Mouse (Mus musculus) regulatory T cell (primary cell): ENCODE results near the gene Rcor1.

Source experiments
- in situ Hi-C: fragments of 300-600 bp; cut with MboI, MseI; formaldehyde crosslinking; loops from one replicate; pipeline ENCODE4 v1.15.1; 2025; ENCODE audit warnings: high pct_unique_total_duplicates

The Rcor1 gene

GRCm38 (mm10) chr12:111038976-111039612 is at the start of gene Rcor1:
Rcor1 (plus strand) TSS chr12:111039351.
- in situ Hi-C loops: no loop called here

- in situ Hi-C loops: no loop called here
Measured at GRCm38 (mm10) chr12:110989409-110989808, 49.7 kb upstream of the Rcor1 start.

- in situ Hi-C loops: no loop called here
Measured at GRCm38 (mm10) chr12:110990500-110990899, 48.7 kb upstream of the Rcor1 start.

- in situ Hi-C loops: no loop called here
Measured at GRCm38 (mm10) chr12:110991361-110992127, 47.6 kb upstream of the Rcor1 start.

GRCm38 (mm10) chr12:110992128-110992553 is 47.0 kb upstream of the Rcor1 start:
- in situ Hi-C loops: no loop called here

- in situ Hi-C loops: no loop called here
Measured at GRCm38 (mm10) chr12:110992771-110993170, 46.4 kb upstream of the Rcor1 start.

GRCm38 (mm10) chr12:110993226-110993625 is 45.9 kb upstream of the Rcor1 start:
- in situ Hi-C loops: no loop called here

GRCm38 (mm10) chr12:110994666-110995065 is 44.5 kb upstream of the Rcor1 start:
- in situ Hi-C loops: no loop called here

GRCm38 (mm10) chr12:110998092-110998491 is 41.1 kb upstream of the Rcor1 start:
- in situ Hi-C loops: no loop called here

- in situ Hi-C loops: loop anchor here (10.0 kb wide), 1 partner anchor 955 kb away; no protein-coding TSS in a partner anchor
Measured at GRCm38 (mm10) chr12:110999820-111000219, 39.3 kb upstream of the Rcor1 start.

GRCm38 (mm10) chr12:111000956-111001355 is 38.2 kb upstream of the Rcor1 start:
- in situ Hi-C loops: loop anchor here (10.0 kb wide), 1 partner anchor 954 kb away; no protein-coding TSS in a partner anchor

GRCm38 (mm10) chr12:111004142-111004541 is 35.0 kb upstream of the Rcor1 start:
- in situ Hi-C loops: loop anchor here (10.0 kb wide), 1 partner anchor 951 kb away; no protein-coding TSS in a partner anchor

GRCm38 (mm10) chr12:111005803-111006202 is 33.3 kb upstream of the Rcor1 start:
- in situ Hi-C loops: loop anchor here (10.0 kb wide), 1 partner anchor 949 kb away; no protein-coding TSS in a partner anchor

- in situ Hi-C loops: loop anchor here (10.0 kb wide), 1 partner anchor 948 kb away; no protein-coding TSS in a partner anchor
Measured at GRCm38 (mm10) chr12:111006339-111006738, 32.8 kb upstream of the Rcor1 start.

- in situ Hi-C loops: loop anchor here (10.0 kb wide), 1 partner anchor 947 kb away; no protein-coding TSS in a partner anchor
Measured at GRCm38 (mm10) chr12:111007134-111008103, 31.7 kb upstream of the Rcor1 start.

- in situ Hi-C loops: loop anchor here (10.0 kb wide), 1 partner anchor 946 kb away; no protein-coding TSS in a partner anchor
Measured at GRCm38 (mm10) chr12:111008500-111009490, 30.4 kb upstream of the Rcor1 start.

- in situ Hi-C loops: loop anchor here (10.0 kb wide), 1 partner anchor 945 kb away; no protein-coding TSS in a partner anchor
Measured at GRCm38 (mm10) chr12:111009615-111010257, 29.4 kb upstream of the Rcor1 start.

- in situ Hi-C loops: no loop called here
Measured at GRCm38 (mm10) chr12:111016807-111017206, 22.3 kb upstream of the Rcor1 start.

- in situ Hi-C loops: no loop called here
Measured at GRCm38 (mm10) chr12:111018068-111018467, 21.1 kb upstream of the Rcor1 start.
